Mouse (Mus musculus) C2C12 (cell line): ENCODE results near the gene Hfe.

ENCODE experiments used
- CTCF ChIP-seq: IDR thresholded peaks from one replicate; pipeline ENCODE4 v1.5.1; 2011; ENCODE audit not compliant: control insufficient read depth, insufficient read depth, insufficient read length
- FOSL1 ChIP-seq: IDR thresholded peaks from one replicate; pipeline ENCODE4 v1.8.0; 2011; ENCODE audit warnings: mild to moderate bottlenecking, low read length; ENCODE audit not compliant: poor library complexity, insufficient read depth, severe bottlenecking
- MAX ChIP-seq: IDR thresholded peaks from one replicate; pipeline ENCODE4 v1.6.1; 2011; ENCODE audit warnings: mild to moderate bottlenecking, control low read depth
- MYOD1 ChIP-seq: IDR thresholded peaks from one replicate; pipeline ENCODE4 v1.6.1; 2011; ENCODE audit warnings: low read depth; ENCODE audit not compliant: control insufficient read depth, insufficient read length
- MYOG ChIP-seq: IDR thresholded peaks from one replicate; pipeline ENCODE4 v1.6.1; 2011; ENCODE audit not compliant: control insufficient read depth, insufficient read length; ENCODE audit errors: extremely low read depth
- USF1 ChIP-seq: IDR thresholded peaks from one replicate; pipeline ENCODE4 v1.6.1; 2011; ENCODE audit warnings: low read depth, mild to moderate bottlenecking, control low read depth, moderate library complexity

DNA sequence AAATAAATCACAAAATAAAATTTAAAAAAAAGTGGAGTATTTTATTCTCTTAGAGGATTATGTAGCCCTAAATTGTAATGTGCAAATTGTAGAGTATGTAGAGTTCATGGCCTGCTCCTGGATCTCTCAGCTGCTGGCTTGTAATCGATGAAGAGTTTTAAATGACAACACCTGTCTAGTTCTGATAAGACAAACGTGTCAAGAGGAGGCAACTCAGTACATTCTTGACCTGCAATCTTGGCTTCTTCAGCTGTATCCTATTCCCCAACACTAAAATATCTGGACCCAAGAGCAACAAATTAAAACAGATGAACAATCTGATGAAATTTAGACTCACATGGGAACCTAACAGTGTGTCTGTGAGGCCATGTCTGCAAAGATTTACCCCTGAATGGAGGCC lies 21.2 kb downstream of the Hfe start:
- no peak for TF ChIP-seq CTCF
- TF ChIP-seq FOSL1: no peak
- no peak for TF ChIP-seq MYOD1
- TF ChIP-seq USF1: no peak
- no peak for TF ChIP-seq MYOG
- no peak for TF ChIP-seq MAX
